Mouse (Mus musculus) kidney, adult 9 months (tissue): ENCODE data around the gene Hmbs.
A peak's percentile ranks its signal among the peaks of the same experiment; 100 is the strongest.
"Not testable (repeated sequence)": the region's sequence is repeated elsewhere in the genome, so short reads cannot be mapped to it uniquely, and the experiment has no call there.

Experiments
- DNase-seq: peaks from one replicate; pipeline ENCODE4 v3.0.0; 2022

Hmbs gene

GRCm38 (mm10) chr9:44343290-44343689, 738 bp downstream of the Hmbs start:
- DNase-seq = no peak

DNA sequence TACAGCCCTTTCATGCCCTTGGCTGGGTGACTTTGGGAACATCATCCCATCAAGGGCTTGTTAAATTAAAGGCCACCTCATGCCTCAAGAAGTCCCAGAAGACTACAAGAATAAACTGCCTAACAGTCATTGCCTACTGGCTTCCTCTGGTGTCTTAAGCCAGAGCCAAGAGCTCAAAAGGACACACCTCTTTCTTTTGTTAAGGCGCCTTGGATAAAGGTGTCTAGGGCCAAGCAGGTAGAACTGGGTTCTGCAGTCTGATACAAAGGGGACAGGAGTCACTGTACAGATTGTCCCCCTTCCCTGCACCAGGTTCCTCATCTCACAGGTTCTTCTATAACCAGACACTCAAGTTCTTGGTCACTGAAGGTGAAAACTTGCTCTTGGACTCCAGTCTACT, 1.4 kb downstream of the Hmbs start:
- no peak for DNase-seq

- no peak for DNase-seq
These were observed 1.9 kb downstream of the Hmbs start for GRCm38 (mm10) chr9:44342173-44342572.

GRCm38 (mm10) chr9:44341487-44341886, 2.5 kb downstream of the Hmbs start:
- no peak for DNase-seq

DNA sequence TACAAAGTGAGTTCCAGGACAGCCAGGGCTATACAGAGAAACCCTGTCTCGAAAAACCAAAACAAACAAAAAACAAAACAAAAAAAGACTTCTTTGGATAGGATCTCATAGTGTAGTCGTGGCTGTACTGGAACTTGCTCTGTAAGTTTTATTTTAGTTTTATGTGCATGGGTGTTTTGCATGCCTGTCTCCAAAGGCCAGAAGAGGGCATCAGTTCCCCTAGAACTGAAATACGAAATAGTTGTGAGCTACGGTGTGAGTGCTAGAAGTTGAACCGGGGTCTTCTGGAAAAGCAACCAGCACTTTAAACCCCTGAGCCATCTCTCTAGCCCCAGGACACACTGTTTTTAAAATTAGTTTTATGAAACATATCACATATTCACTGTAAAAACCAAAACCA, 5.5 kb downstream of the Hmbs start:
- no peak for DNase-seq

DNA sequence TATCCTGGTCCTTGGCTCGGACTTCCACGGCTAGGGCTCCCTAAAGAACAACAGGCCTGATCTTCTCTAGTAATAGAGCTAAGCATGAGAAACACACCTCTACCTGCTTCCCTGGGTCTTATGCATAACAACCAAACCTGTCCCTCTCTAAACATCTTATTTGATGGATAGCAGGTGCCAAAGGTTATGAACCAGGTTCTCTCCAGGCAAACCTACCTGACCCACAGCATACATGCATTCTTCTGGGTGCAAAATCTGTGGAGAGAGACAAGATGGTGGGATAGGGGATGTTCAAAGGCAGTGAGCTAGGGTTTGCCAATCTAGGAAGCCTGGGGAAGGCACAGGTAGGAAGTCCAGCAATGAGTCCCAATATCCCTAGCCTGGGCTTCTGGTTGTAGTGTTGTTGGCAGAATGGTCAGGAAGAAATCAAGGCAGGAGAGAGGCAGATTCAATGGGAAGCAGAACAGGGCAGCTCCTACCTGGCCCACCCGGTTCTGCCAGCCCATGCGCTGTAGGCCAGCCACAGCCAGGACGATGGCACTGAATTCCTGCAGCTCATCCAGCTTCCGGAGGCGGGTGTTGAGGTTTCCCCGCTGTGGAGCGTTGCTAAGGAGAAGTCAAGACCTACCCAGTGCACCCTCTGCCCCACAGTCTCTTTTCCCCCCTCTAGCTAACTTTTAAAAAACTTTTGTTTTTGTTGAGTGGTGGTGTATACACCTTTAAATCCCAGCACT, 6.4 kb downstream of the Hmbs start:
- DNase-seq = no peak

GRCm38 (mm10) chr9:44336964-44337363, 7.1 kb downstream of the Hmbs start:
- DNase-seq = no peak

DNA sequence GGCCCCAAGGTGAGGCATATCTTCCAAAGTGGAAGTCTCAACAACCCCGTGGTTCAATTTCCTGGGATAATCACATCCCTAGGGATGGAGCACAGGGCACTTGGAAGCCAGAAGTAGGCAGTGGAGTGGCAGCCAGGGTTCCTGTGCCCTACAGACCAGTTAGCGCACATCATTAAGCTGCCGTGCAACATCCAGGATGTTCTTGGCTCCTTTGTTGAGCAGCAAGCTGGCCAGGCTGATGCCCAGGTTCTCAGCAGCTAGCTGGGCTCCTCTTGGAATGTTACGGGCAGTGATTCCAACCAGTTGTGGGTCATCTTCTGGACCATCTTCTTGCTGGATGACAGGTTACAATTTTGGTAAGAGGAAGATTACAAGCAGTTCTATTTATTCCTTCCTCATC, 7.5 kb downstream of the Hmbs start:
- not testable (repeated sequence) for DNase-seq

GRCm38 (mm10) chr9:44336093-44336406, 8.0 kb downstream of the Hmbs start:
- no peak for DNase-seq

DNA sequence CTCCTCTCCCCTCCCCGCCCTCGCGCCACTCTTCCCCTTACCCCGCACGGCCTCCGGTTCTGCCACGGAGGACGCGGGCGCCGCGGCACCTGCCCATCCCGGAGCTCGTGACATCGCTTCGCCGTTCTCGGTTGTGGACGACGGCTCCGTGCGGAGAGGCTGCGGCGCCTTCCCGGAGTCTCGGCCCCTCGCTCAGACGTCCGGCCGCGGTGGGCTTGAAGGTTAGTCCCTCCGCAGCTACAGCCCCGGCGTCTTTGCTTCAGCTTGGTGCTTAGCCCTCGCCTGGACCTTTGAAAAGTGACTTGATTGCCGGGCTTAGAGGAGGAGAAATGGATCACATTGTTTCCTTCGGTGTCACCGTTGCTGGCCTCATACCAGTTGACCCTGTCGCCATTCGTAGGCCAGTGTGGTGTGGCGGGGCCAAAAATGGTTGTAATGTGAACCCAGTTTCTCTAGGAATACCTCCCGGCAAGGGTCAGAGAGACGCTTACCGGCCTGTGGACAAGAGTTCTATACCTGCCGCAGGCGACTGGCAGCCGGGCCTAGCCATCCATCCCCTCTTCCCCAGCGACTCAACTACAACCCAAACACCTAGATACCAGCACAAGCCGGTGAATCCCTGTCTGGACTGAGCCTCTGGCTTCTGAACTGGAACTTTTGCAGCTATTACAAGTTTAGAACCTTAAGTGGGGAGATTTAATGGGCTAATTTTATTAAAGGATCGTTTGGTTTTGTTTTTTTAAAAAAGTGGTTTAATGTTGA, 8.5 kb downstream of the Hmbs start:
- no peak for DNase-seq

DNA sequence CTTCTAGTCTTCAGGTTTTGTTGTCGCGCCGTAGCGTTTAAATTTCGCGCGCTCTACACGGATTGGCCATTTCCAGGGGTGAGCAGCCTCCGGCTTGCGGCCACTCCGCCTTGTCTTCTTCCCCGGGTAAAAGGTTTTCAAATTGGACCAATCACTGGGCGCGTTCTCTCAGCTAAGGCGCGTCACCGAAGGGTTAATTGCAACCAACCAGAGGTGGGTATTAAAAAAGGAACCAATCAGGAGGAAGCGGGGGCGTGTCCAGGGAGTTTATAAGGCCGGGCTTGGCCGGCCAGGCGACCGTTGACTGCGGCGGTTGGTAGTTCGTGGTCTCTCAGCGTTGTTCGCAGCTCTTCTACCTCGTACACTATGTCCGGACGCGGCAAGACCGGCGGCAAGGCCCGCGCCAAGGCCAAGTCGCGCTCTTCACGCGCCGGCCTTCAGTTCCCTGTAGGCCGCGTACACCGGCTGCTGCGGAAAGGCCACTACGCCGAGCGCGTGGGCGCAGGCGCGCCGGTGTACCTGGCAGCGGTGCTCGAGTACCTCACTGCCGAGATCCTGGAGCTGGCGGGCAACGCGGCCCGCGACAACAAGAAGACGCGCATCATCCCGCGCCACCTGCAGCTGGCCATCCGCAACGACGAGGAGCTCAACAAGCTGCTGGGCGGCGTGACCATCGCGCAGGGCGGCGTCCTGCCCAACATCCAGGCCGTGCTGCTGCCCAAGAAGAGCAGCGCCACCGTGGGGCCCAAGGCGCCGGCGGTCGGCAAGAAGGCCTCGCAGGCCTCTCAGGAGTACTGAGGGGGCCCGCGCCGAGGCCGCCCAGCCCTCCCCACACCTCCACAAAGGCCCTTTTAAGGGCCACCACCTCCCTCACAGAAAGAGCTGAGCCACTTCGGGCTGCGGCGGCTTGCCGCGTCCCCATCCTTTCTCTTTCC, 9.4 kb downstream of the Hmbs start, which contains the start of gene H2afx:
Gene H2afx, plus strand, starts transcription at position 299 of the 935 bp plus-strand sequence.
- DNase-seq = peak; percentile 100

GRCm38 (mm10) chr9:44332918-44333638, 10.9 kb downstream of the Hmbs start:
- no peak for DNase-seq

- no peak for DNase-seq
These were observed 13.3 kb downstream of the Hmbs start for GRCm38 (mm10) chr9:44330736-44331135.

- DNase-seq = no peak
These were observed 16.1 kb downstream of the Hmbs start for GRCm38 (mm10) chr9:44327926-44328325.

DNA sequence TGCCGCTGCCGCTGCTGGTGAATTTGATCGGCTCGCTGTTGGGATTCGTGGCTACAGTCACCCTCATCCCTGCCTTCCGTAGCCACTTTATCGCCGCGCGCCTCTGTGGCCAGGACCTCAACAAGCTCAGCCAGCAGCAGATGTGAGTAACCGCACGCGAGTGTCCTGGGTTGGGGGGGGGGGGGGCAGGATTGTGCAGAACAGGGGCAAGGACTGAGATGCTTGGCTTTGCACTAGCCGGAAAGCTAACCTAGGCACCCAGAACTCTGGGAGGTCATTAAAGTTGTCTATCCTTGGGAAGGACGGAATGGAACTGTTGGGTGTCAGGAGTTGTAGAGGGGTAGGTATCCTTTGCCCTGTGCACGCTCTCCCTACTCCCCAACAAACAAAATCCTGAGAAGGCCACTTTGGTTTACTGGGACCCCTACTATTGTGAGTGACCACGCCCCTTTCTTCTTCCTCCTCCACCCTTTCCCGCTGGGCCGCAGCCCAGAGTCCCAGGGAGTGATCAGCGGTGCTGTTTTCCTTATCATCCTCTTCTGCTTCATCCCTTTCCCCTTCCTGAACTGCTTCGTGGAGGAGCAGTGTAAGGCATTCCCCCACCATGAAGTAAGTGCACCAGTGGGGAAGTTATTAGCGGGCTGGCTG, 16.8 kb downstream of the Hmbs start:
- no peak for DNase-seq

DNA sequence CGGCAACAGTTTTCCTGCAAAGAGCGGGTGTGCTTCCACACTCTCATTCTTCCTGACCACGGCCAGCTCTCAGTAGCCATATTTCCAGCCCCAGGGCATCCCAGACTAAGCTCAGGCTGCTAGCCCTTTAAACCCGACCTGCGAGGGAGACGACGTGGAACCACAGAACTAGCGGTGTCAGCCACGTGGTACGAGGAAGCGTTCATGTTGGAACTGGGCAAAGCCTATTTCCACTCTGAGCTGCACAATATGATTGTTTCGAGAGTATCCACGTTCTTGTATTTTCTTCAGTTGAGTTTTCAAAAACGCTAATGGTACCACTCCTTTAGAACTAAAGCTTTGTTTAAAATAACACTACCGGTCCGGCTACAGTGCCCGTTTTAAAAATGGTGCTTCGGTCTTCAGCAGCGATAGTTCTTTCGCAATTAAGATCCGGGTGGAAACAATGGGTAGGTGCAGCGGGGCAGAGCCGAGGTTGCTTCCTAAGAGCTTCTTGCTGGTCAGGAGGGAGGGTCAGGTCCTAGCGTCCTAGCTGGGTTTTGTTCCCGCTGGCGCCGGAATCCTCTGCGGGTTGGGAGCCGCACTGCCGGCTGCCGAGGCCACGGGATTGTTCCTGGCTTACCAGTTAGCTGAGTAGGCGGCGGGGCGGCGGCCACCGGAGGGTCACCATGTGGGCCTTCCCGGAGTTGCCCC, 17.5 kb downstream of the Hmbs start:
- DNase-seq = peak; percentile 94

DNA sequence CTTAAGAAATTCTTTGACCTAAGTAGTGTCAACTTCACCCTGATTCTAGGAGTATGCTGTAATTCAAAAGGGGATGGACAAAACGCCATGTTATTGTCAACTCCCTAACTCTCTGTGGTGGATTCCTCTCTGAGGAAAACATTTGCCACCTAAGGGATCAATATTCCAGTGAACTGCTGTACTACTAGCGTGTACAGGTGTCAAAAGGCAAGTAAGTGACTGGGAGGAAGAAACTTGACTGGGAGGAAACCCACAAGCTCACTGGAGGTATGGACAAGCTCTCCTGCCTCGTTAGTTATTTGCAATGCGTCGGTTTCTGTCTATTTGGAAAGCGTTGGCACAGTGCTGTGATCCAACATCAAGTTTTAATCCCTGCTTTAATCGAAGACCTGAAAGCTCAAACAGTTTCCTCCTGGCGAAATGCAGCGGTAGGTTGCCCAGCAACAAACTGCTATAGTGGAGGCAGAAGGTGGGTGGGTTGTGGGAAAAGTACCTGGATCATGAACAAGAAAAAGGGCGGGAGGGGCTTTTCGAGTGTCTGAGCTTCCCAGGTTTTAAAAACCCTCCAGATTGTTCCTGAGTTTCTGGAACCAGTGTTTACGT, 18.2 kb downstream of the Hmbs start, which contains the start of gene Dpagt1:
Gene Dpagt1, plus strand, starts transcription at position 252 of the 603 bp plus-strand sequence.
- DNase-seq = no peak

GRCm38 (mm10) chr9:44325032-44325767, 18.8 kb downstream of the Hmbs start:
- DNase-seq = not testable (repeated sequence)

- DNase-seq = no peak
These were observed 19.9 kb downstream of the Hmbs start for GRCm38 (mm10) chr9:44324147-44324546.

- DNase-seq = not testable (repeated sequence)
These were observed 20.4 kb downstream of the Hmbs start for GRCm38 (mm10) chr9:44323656-44324055.
